Mouse (Mus musculus) liver, postnatal 0 days (tissue): Measurements from ENCODE around the gene Ccnl1. TPM values are rescaled to one million over a fixed set of nuclear protein-coding genes. Genes with fewer than 3 reads are reported as not detected.

Experiments used
- ATAC-seq: fragments of 200-750 bp; cut with Nextera tagmentation; 2 replicates; pipeline ENCODE4 v1.8.0; 2017; ENCODE audit warnings: mild to moderate bottlenecking, moderate library complexity
- DNase-seq: peaks from one replicate; pipeline ENCODE4 v3.0.0-alpha.2; 2016
- H3K27ac ChIP-seq: fragments of 300-500 bp; sonication (generic); 2 replicates; pipeline ENCODE4 v1.5.1; 2014; ENCODE audit warnings: antibody characterized with exemption, moderate library complexity, mild to moderate bottlenecking, low read depth
- H3K27me3 ChIP-seq: fragments of 300-500 bp; sonication (generic); 2 replicates; pipeline ENCODE4 v1.6.1; 2014; ENCODE audit warnings: low read length, control low read depth, mixed read lengths; ENCODE audit not compliant: insufficient read depth
- H3K36me3 ChIP-seq: fragments of 300-500 bp; sonication (generic); replicated peaks from 2 replicates; pipeline ENCODE4 v1.6.1; 2014; ENCODE audit warnings: mild to moderate bottlenecking, control low read depth, low read length, moderate library complexity, mixed read lengths; ENCODE audit not compliant: insufficient read depth
- H3K4me1 ChIP-seq: fragments of 300-500 bp; sonication (generic); 2 replicates; pipeline ENCODE4 v1.6.1; 2014; ENCODE audit warnings: antibody characterized with exemption, mild to moderate bottlenecking, control low read depth; ENCODE audit not compliant: insufficient read depth
- H3K4me2 ChIP-seq: fragments of 300-500 bp; sonication (generic); 2 replicates; pipeline ENCODE4 v1.6.1; 2014; ENCODE audit warnings: low read depth, mild to moderate bottlenecking, low read length, moderate library complexity, mixed read lengths
- H3K4me3 ChIP-seq: fragments of 300-500 bp; sonication (generic); 2 replicates; pipeline ENCODE4 v1.5.1; 2014; ENCODE audit warnings: low read depth, low read length
- H3K9ac ChIP-seq: fragments of 300-500 bp; sonication (generic); replicated peaks from 2 replicates; pipeline ENCODE4 v1.6.1; 2014; ENCODE audit warnings: mild to moderate bottlenecking, moderate library complexity
- H3K9me3 ChIP-seq: fragments of 300-500 bp; sonication (generic); 2 replicates; pipeline ENCODE4 v1.6.1; 2016; ENCODE audit warnings: mild to moderate bottlenecking, control low read depth, low read length, mixed read lengths
- CTCF ChIP-seq: sonication (generic); IDR thresholded peaks from 2 replicates; pipeline ENCODE4 v1.5.1; 2016; ENCODE audit warnings: antibody characterized with exemption, low read depth
- EP300 ChIP-seq: IDR thresholded peaks from 2 replicates; pipeline ENCODE4 v1.6.1; 2016; ENCODE audit warnings: antibody characterized with exemption, low read depth, mild to moderate bottlenecking
- WGBS: fragments of 180-500 bp; shearing (Covaris S2); extraction: QIAGEN DNeasy Blood & Tissue Kit; methylation state at CpG from one replicate; pipeline ENCODE4 v1.1.7; 2014; ENCODE audit not compliant: insufficient replicate concordance; 5-methylcytosine and 5-hydroxymethylcytosine counted together
- polyA plus RNA-seq: library from polyadenylated mRNA; unstranded; fragments of >200 nt; fragmentation: Nextera tagmentation; extraction: Ambion mirVana; gene quantifications from 2 replicates; pipeline ENCODE4 v1.2.1, GENCODE M21; 2015

Ccnl1 gene
- polyA plus RNA-seq, 1 experiment from 2014 or later, result 38.1 TPM

DNA sequence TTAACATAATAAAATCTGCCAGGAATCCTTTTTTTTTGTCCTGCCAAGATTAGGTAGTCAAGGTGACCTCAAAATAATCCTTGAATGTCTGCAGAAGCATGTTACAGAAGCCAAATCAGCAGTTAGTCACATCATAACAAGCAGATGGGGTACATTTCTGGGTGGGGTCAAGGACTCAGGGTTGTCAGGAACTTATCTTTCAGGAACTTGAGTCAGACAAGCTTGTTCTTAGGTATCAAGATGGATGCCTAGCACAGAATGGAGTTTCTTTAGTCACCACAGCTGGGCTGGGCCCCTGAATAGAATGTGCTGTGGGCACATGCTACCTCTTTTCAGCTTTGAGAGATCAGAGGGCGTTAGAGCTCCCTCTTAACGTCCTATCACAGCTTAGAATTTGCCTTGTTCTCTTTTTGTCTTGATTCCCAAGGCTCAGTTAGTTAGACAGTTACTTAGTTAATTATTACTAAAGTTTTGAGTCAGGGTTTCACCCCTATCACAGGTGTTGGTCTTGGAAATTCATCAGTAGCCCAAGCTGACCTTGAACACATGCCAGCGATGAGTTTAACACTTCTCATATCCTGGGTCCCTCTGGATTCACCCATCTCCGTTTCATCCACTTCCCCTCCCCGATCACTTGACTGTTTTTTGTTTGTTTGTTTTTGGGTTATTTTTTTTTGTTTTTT lies 32.9 kb downstream of the Ccnl1 start:
- peak; percentile 77 for TF ChIP-seq EP300
- TF ChIP-seq CTCF, result no peak
- no peak overlapping the region for H3K27ac ChIP-seq
- no peaks in the 10 kb centered on the region for H3K36me3 ChIP-seq
- H3K4me3 ChIP-seq, result no peak overlapping the region
- ATAC-seq, result peak; percentile 38
- whole genome bisulfite sequencing, result 64% methylated on average over 5 of the region's 5 CpGs
- H3K9me3 ChIP-seq, result no peaks in the 10 kb centered on the region
- H3K4me2 ChIP-seq, result no peak overlapping the region
- no peak for DNase-seq
- H3K9ac ChIP-seq, result no peak overlapping the region
- peaks cover 17% of the 10 kb centered on the region for H3K4me1 ChIP-seq
- H3K27me3 ChIP-seq, result no peaks in the 10 kb centered on the region

GRCm38 (mm10) chr3:65922420-65922819 lies 35.6 kb downstream of the Ccnl1 start:
- H3K4me1 ChIP-seq, result peaks cover 6% of the 10 kb centered on the region
- 64% methylated on average over 6 of the region's 6 CpGs for WGBS
- DNase-seq (no peak), ATAC-seq (no peak)
- TF ChIP-seq EP300 (no peak), CTCF (no peak)
- no peak overlapping the region for H3K4me2 ChIP-seq
- no peak overlapping the region for H3K9ac ChIP-seq
- H3K36me3 ChIP-seq, result no peaks in the 10 kb centered on the region
- no peaks in the 10 kb centered on the region for H3K9me3 ChIP-seq
- H3K27ac ChIP-seq, result no peak overlapping the region
- no peak overlapping the region for H3K4me3 ChIP-seq
- no peaks in the 10 kb centered on the region for H3K27me3 ChIP-seq

GRCm38 (mm10) chr3:65921671-65922070 lies 36.4 kb downstream of the Ccnl1 start:
- Histone ChIP-seq H3K27ac (no peak overlapping the region), H3K27me3 (no peaks in the 10 kb centered on the region), H3K36me3 (no peaks in the 10 kb centered on the region), H3K4me3 (no peak overlapping the region), H3K9me3 (no peaks in the 10 kb centered on the region), H3K4me2 (no peak overlapping the region), H3K9ac (no peak overlapping the region), H3K4me1 (peaks cover 6% of the 10 kb centered on the region)
- no peak for TF ChIP-seq EP300
- TF ChIP-seq CTCF, result no peak
- ATAC-seq, result no peak
- DNase-seq, result no peak
- 73% methylated on average over 1 of the region's 1 CpGs for WGBS

GRCm38 (mm10) chr3:65919016-65919415 lies 39.0 kb downstream of the Ccnl1 start:
- no peaks in the 10 kb centered on the region for H3K36me3 ChIP-seq
- H3K27me3 ChIP-seq, result no peaks in the 10 kb centered on the region
- ATAC-seq (no peak), DNase-seq (no peak)
- H3K4me1 ChIP-seq, result no peaks in the 10 kb centered on the region
- H3K9me3 ChIP-seq, result no peaks in the 10 kb centered on the region
- H3K4me3 ChIP-seq, result no peak overlapping the region
- no peak overlapping the region for H3K4me2 ChIP-seq
- no peak overlapping the region for H3K9ac ChIP-seq
- WGBS, result 85% methylated on average over 2 of the region's 2 CpGs
- TF ChIP-seq EP300, result no peak
- TF ChIP-seq CTCF, result no peak
- H3K27ac ChIP-seq, result no peak overlapping the region

DNA sequence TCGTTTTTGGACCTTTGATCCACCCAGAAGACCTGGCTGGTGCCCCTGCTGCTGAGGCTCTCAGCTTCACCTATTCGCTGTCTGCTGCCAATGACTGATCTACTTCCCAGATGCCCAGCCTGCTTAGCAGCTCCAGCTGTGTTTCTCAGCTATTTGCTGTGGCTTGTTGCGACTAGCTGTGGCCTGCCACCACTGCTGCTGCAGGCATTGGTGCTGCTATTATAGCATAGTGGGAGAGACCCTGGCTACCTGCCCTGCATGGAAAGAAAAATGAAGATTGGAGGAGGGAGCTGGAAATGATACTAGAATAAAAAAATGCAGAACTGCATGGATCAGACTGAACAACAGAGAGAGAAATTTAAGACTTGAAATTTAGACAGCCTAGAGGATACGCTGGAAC lies 45.1 kb downstream of the Ccnl1 start:
- TF ChIP-seq EP300, result no peak
- no peak for TF ChIP-seq CTCF
- H3K27me3 ChIP-seq, result no peaks in the 10 kb centered on the region
- H3K9me3 ChIP-seq, result no peaks in the 10 kb centered on the region
- 66% methylated on average over 4 of the region's 4 CpGs for WGBS
- DNase-seq, result no peak
- no peaks in the 10 kb centered on the region for H3K4me1 ChIP-seq
- no peak overlapping the region for H3K4me2 ChIP-seq
- ATAC-seq, result no peak
- H3K36me3 ChIP-seq, result no peaks in the 10 kb centered on the region
- no peak overlapping the region for H3K9ac ChIP-seq
- H3K4me3 ChIP-seq, result no peak overlapping the region
- H3K27ac ChIP-seq, result no peak overlapping the region

- Histone ChIP-seq H3K27ac (no peak overlapping the region), H3K36me3 (no peaks in the 10 kb centered on the region), H3K9me3 (no peaks in the 10 kb centered on the region), H3K4me3 (no peak overlapping the region), H3K9ac (no peak overlapping the region), H3K4me2 (no peak overlapping the region), H3K27me3 (no peaks in the 10 kb centered on the region), H3K4me1 (no peaks in the 10 kb centered on the region)
- WGBS, result 72% methylated on average over 11 of the region's 11 CpGs
- no peak for ATAC-seq
- DNase-seq, result no peak
- TF ChIP-seq CTCF (no peak), EP300 (no peak)
Observed at GRCm38 (mm10) chr3:65912217-65912616, 45.8 kb downstream of the Ccnl1 start.
